Mouse (Mus musculus) gastrocnemius, postnatal 10 days (tissue): Measurements from ENCODE around the gene Lrp6. TPM values are rescaled to one million over a fixed set of nuclear protein-coding genes. Genes with fewer than 3 reads are reported as not detected.

Source experiments
- DNase-seq: peaks from one replicate; pipeline ENCODE4 v3.0.0; 2021; ENCODE audit warnings: mixed read lengths
- total RNA-seq, 2 experiments: library from RNA; stranded (reverse); gene quantifications; 2 replicates each; pipeline ENCODE4 v1.2.3; 2021

The Lrp6 gene
- total RNA-seq, 2 experiments from 2014 or later = 47.9 to 54.3 TPM

GRCm38 (mm10) chr6:134434044-134434443 lies 132.7 kb downstream of the Lrp6 start:
- DNase-seq = no peak

DNA sequence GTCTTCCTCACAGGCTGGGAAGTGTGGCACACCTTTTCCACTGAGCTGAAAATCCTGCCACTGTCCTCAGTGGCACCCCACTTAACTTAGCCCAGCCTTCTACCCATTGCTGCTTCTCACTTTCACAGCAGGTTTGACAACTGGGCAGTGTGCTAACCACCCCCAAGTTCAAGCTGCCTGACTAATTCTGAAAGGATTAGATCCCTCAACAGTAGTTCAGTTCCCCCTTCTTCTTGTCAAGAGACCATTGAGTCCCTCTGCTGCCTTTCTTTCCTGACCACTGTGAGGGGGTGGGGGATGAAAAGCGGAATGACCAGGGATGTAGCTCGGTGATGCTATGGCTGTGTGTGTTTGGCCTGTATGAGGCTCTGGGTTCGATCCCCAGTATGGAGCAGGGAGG lies 133.5 kb downstream of the Lrp6 start:
- no peak for DNase-seq

DNA sequence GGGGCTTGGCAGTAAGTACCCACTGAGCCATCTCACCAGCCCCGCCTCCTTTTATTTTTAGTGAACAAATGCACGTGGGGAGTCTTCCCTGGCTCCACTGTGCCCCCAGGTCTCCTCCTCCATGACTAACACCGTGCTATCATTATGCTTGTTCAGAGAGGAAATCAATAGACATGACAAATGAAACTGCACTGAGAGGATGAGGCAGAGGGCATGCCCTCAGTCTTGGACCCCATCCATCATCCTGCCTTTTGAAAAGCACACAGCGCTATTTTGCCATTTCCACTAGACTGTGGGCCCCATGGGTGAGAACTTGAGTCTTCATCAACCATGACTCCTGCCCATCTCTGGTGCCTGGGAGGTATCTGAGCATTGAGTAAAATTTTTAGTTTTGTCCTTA lies 135.2 kb downstream of the Lrp6 start:
- no peak for DNase-seq

- DNase-seq = no peak
Measured at GRCm38 (mm10) chr6:134430161-134430799, 136.5 kb downstream of the Lrp6 start.

GRCm38 (mm10) chr6:134428455-134428854 lies 138.3 kb downstream of the Lrp6 start:
- DNase-seq = no peak

DNA sequence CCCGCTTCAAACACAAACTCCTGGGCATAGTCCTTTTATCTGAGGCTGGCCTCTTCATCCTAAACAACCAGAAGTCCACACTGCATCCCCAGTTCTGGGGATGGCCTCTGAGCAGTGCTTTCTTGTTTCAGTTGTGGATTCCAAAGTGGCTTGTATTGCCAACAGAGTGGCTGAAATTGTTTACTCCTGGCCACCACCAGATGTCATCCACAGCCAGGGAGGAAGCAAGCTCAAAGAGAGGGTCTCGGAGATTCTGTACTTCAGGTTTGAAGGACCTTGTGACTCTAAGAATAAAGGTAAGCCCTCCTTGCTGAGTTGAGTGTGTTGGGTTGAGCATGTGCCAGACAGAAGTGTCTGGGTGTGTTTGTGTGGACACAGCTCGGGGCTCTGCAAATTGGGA lies 139.6 kb downstream of the Lrp6 start:
- no peak for DNase-seq

- peak; percentile 47 for DNase-seq
Measured at GRCm38 (mm10) chr6:134425216-134425717, 141.5 kb downstream of the Lrp6 start.

DNA sequence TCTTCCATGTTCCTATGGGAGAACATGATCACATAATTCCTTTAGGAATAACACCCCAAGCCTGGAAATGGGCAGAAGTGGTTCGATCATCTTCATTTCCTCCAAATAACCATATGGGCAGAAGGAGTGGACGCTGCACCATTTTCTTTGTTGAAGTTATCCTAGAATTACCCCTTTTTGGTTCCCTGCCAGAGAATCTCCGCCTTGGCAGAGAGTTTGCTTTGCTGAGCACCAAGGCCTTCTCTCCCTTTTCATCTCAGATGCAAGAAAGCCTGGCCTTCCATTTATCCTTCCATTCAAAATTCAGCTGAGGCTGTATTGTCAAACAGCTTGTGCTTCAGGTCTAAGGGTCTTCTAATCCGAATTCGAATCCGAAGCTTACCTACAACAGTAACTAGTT lies 144.8 kb downstream of the Lrp6 start:
- DNase-seq = no peak

- DNase-seq = no peak
Measured at GRCm38 (mm10) chr6:134420375-134420774, 146.4 kb downstream of the Lrp6 start.

DNA sequence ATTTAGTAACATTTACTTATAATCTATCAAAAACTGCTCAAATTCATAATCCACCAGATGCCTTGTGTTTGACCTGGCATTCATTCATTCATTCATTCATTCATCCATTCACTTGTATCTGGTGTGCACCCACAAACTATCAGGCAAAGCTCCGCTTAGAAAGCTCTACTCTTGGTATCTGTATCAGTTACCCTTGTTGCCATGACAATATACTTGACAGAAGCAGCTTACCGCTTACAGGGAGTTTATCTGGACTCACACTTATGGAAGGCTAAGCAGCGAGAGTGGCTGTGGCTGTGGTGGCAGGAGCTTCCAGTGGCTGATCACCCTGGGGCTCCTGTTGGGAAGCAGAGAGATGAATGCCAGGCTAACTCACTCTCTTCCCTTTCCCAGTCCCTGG lies 148.9 kb downstream of the Lrp6 start:
- DNase-seq = no peak

DNA sequence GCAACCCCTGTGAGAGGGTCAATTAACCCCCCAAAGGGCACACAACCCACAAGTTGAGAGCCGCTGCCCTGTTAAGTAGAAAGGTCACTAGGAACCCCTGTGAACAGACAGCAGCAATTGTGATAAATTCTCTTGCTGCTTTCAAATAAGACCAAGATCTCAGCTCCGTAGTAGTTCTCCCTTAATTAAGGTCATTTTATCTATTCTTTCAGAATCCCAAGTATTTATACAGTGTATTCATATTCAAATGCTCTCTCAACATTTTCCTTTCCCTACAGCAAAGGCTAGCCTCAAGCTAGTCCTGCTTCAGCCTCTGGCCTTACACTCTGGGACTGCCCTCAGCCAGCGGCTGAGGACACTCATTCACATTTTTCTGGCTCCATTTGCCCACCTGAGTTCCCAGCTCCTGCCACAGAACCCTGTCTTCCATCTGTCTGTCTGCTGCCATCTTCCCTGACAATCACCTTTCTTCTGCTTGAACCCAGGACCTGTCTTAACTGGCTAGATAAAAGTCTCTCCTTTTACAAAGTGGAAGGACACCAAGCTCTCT lies 150.1 kb downstream of the Lrp6 start:
- no peak for DNase-seq

DNA sequence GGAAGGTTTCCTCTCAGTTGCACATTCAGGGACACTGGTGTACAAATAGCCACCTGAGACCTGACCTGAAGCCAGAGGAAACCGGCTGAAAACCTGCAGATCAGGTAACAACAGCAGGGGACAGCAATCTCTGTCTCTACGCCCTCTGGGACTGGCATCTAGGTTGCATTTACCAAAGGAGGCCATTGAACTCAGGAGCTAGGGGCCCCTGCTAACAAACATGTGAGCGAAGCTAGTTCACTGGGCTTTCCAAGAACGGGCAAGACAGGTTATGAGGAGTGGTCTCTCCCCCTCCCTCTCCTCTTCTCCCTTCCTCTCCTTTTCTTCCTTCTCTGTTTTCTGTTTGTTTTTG lies 152.3 kb downstream of the Lrp6 start:
- no peak for DNase-seq

- no peak for DNase-seq
Measured at GRCm38 (mm10) chr6:134413706-134414531, 152.8 kb downstream of the Lrp6 start.

DNA sequence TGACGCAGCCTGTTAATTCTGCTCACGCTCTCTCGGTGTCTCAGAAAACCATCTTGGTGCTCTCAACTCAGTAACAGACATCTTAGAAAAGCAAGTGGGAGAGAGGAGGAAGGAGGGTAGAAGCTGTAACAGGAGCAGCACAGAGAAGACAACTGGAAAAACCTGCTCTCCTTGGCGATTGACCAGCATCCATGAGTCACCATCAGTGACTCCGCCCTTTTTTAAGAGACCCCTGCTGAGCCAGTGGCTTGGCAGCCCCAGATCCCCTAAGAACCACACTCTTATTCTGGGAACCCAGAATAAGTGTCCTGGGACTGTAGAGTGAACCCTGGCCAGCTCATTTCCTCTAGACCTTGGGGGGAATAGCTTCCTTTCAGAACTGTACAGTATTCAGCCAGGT lies 159.5 kb downstream of the Lrp6 start:
- no peak for DNase-seq

GRCm38 (mm10) chr6:134403684-134404070 lies 163.1 kb downstream of the Lrp6 start:
- DNase-seq = no peak

DNA sequence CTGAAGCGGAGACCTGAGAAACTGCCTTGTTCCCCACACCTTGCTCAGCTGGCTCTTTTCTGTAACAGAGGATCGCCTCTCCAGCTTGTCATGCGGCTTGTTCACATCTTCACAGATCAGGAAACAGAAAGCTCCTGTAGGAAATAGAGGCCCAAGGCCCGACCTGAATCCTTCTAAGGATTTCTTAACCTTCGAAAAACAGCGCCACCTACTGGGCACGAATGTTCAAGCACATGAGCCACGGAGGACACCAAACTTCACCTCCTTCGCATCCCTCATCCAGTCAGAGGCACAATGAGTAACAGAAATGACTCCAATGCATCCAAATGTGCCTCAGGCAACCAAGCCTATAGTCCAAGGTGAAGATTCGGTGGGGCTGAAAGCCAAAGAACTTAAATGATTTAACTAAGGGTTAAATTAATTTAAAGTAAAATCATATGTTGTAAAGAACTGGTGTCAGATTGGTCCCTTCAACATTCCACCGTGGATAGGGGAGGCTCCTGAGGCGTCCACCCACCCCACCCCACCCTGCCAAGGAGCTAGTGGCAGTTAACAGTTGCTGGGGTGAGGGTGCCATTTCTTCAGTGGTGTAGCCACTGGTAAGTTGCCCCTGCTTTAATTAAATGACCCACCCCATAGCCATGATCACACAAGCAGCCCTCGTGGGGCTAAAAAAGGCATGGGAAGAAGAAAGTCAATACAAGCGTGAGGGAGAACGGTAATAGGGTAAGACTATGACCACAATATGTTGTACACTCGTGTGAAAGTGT lies 163.7 kb downstream of the Lrp6 start:
- peak; percentile 78 for DNase-seq

Other genes with a start within 250 kb of the Lrp6 start
- not detected for gene Bcl2l14, start 170.6 kb downstream of the Lrp6 start, total RNA-seq
- 1 to 10 TPM; 3.2 to 4.0 TPM for gene Mansc1, start 65.5 kb upstream of the Lrp6 start, total RNA-seq
- 10 to 100 TPM; 10.3 to 12.1 TPM for gene Borcs5, start 72.5 kb upstream of the Lrp6 start, total RNA-seq
- 10 to 100 TPM; 15.1 to 18.4 TPM for gene Dusp16, start 225.7 kb upstream of the Lrp6 start, total RNA-seq